Mouse (Mus musculus) hindbrain, embryonic 12.5 days (tissue): ENCODE data around the gene Txnrd2. TPM values are rescaled to one million over a fixed set of nuclear protein-coding genes. Genes with fewer than 3 reads are reported as not detected.

ENCODE experiments used
- ATAC-seq: fragments of 200-750 bp; cut with Nextera tagmentation; 2 replicates; pipeline ENCODE4 v1.8.0; 2017; ENCODE audit warnings: moderate TSS enrichment; ENCODE audit not compliant: low FRiP score
- H3K27ac ChIP-seq: fragments of 300-500 bp; sonication (generic); 2 replicates; pipeline ENCODE4 v1.5.1; 2016; ENCODE audit warnings: mild to moderate bottlenecking
- H3K27me3 ChIP-seq: fragments of 300-500 bp; sonication (generic); 2 replicates; pipeline ENCODE4 v1.6.1; 2016; ENCODE audit warnings: mild to moderate bottlenecking
- H3K36me3 ChIP-seq: fragments of 300-500 bp; sonication (generic); 2 replicates; pipeline ENCODE4 v1.6.1; 2016; ENCODE audit warnings: mild to moderate bottlenecking
- H3K4me1 ChIP-seq: fragments of 300-500 bp; sonication (generic); 2 replicates; pipeline ENCODE4 v1.6.1; 2016
- H3K4me2 ChIP-seq: fragments of 300-500 bp; sonication (generic); replicated peaks from 2 replicates; pipeline ENCODE4 v1.6.1; 2016; ENCODE audit warnings: mild to moderate bottlenecking
- H3K4me3 ChIP-seq: fragments of 300-500 bp; sonication (generic); 2 replicates; pipeline ENCODE4 v1.5.1; 2016; ENCODE audit warnings: mild to moderate bottlenecking
- H3K9ac ChIP-seq: fragments of 300-500 bp; sonication (generic); 2 replicates; pipeline ENCODE4 v1.6.1; 2016; ENCODE audit warnings: mild to moderate bottlenecking, moderate library complexity
- H3K9me3 ChIP-seq: fragments of 300-500 bp; sonication (generic); replicated peaks from 2 replicates; pipeline ENCODE4 v1.6.1; 2016; ENCODE audit warnings: mild to moderate bottlenecking
- WGBS: fragments of 180-500 bp; shearing (Covaris S2); methylation state at CpG from one replicate; pipeline ENCODE4 v1.1.7; 2016; 5-methylcytosine and 5-hydroxymethylcytosine counted together
- polyA plus RNA-seq: library from polyadenylated mRNA; unstranded; fragments of >200 nt; fragmentation: Nextera tagmentation; extraction: Ambion mirVana; gene quantifications from 2 replicates; pipeline ENCODE4 v1.2.1, GENCODE M21; 2016

The Txnrd2 gene
- polyA plus RNA-seq = 20.2 and 20.3 TPM in 2 replicates

- WGBS = under 1% methylated on average over 52 of the region's 52 CpGs
- no peaks in the 10 kb centered on the region for H3K27me3 ChIP-seq
- H3K9me3 ChIP-seq = no peaks in the 10 kb centered on the region
- peak within 1 kb of the TSS; percentile 61 for H3K4me2 ChIP-seq
- peak within 1 kb of the TSS; percentile 92 for H3K9ac ChIP-seq
- peak within 1 kb of the TSS; percentile 87 for H3K4me3 ChIP-seq
- peak; percentile 86 for ATAC-seq
- peaks cover 11% of the 10 kb centered on the region for H3K36me3 ChIP-seq
- peaks cover 23% of the 10 kb centered on the region for H3K4me1 ChIP-seq
- H3K27ac ChIP-seq = peak within 1 kb of the TSS; percentile 71
These were observed at the start of gene Txnrd2 for GRCm38 (mm10) chr16:18426215-18426791. TSS of gene Txnrd2 (plus strand) at chr16:18426384.

- peaks cover 3% of the 10 kb centered on the region; the same call in 1 of the 2 replicates for H3K36me3 ChIP-seq
- ATAC-seq = no peak
- H3K27ac ChIP-seq = 0 out of 2 replicates have a peak overlapping the region, but pooled peaks have one; percentile 35
- no peak overlapping the region for H3K4me2 ChIP-seq
- no peak overlapping the region for H3K4me3 ChIP-seq
- H3K9ac ChIP-seq = no peak overlapping the region
- H3K9me3 ChIP-seq = no peaks in the 10 kb centered on the region
- 21% methylated on average over 3 of the region's 3 CpGs for WGBS
- peaks cover 52% of the 10 kb centered on the region for H3K4me1 ChIP-seq
- H3K27me3 ChIP-seq = no peaks in the 10 kb centered on the region
These were observed 49.0 kb upstream of the Txnrd2 start for GRCm38 (mm10) chr16:18377203-18377602.

- H3K36me3 ChIP-seq = 0 out of 2 replicates have a peak, but pooled peaks cover 2% of the 10 kb centered on the region
- WGBS = 29% methylated on average over 1 of the region's 1 CpGs
- no peak overlapping the region for H3K4me2 ChIP-seq
- no peak for ATAC-seq
- no peak overlapping the region for H3K4me3 ChIP-seq
- H3K4me1 ChIP-seq = peaks cover 65% of the 10 kb centered on the region
- no peaks in the 10 kb centered on the region for H3K27me3 ChIP-seq
- H3K9ac ChIP-seq = no peak overlapping the region
- H3K9me3 ChIP-seq = no peaks in the 10 kb centered on the region
- no peak overlapping the region for H3K27ac ChIP-seq
These were observed 47.7 kb upstream of the Txnrd2 start for GRCm38 (mm10) chr16:18378489-18378888.

- no peaks in the 10 kb centered on the region for H3K27me3 ChIP-seq
- no peak overlapping the region; the same call in 1 of the 2 replicates for H3K9ac ChIP-seq
- no peak overlapping the region for H3K4me2 ChIP-seq
- 0 out of 2 replicates have a peak, but pooled peaks have one; percentile 6 for ATAC-seq
- H3K9me3 ChIP-seq = no peaks in the 10 kb centered on the region
- WGBS = 60% methylated on average over 8 of the region's 8 CpGs
- H3K27ac ChIP-seq = peak overlapping the region; percentile 87
- no peak overlapping the region for H3K4me3 ChIP-seq
- no peaks in the 10 kb centered on the region for H3K36me3 ChIP-seq
- H3K4me1 ChIP-seq = peaks cover 74% of the 10 kb centered on the region
These were observed 46.7 kb upstream of the Txnrd2 start for GRCm38 (mm10) chr16:18379338-18380001.

GRCm38 (mm10) chr16:18380495-18381063 is 45.6 kb upstream of the Txnrd2 start:
- Histone ChIP-seq H3K9me3 (no peaks in the 10 kb centered on the region), H3K4me1 (peaks cover 85% of the 10 kb centered on the region), H3K4me2 (no peak overlapping the region), H3K9ac (no peak overlapping the region; the same call in 1 of the 2 replicates), H3K36me3 (no peaks in the 10 kb centered on the region), H3K4me3 (no peak overlapping the region), H3K27ac (peak overlapping the region; percentile 87), H3K27me3 (no peaks in the 10 kb centered on the region)
- ATAC-seq = peak; percentile 77
- 18% methylated on average over 6 of the region's 6 CpGs for WGBS

- Histone ChIP-seq H3K27me3 (no peaks in the 10 kb centered on the region), H3K4me3 (no peak overlapping the region), H3K36me3 (no peaks in the 10 kb centered on the region), H3K9ac (no peak overlapping the region), H3K27ac (peak overlapping the region; percentile 87), H3K9me3 (no peaks in the 10 kb centered on the region), H3K4me1 (peaks cover 93% of the 10 kb centered on the region), H3K4me2 (0 out of 2 replicates have a peak overlapping the region, but pooled peaks have one; percentile 1)
- 41% methylated on average over 6 of the region's 6 CpGs for WGBS
- peak; percentile 54 for ATAC-seq
These were observed 44.4 kb upstream of the Txnrd2 start for GRCm38 (mm10) chr16:18381621-18382258.

GRCm38 (mm10) chr16:18383045-18383726 is 43.0 kb upstream of the Txnrd2 start:
- no peak for ATAC-seq
- Histone ChIP-seq H3K4me3 (no peak overlapping the region), H3K36me3 (no peaks in the 10 kb centered on the region), H3K9me3 (no peaks in the 10 kb centered on the region), H3K27ac (peak overlapping the region; percentile 31; the same call in 1 of the 2 replicates), H3K4me1 (peaks cover 95% of the 10 kb centered on the region), H3K27me3 (no peaks in the 10 kb centered on the region), H3K9ac (no peak overlapping the region), H3K4me2 (no peak overlapping the region)
- WGBS = 77% methylated on average over 9 of the region's 9 CpGs

GRCm38 (mm10) chr16:18383756-18384155 is 42.4 kb upstream of the Txnrd2 start:
- no peak overlapping the region for H3K4me3 ChIP-seq
- peak overlapping the region; percentile 31; the same call in 1 of the 2 replicates for H3K27ac ChIP-seq
- ATAC-seq = no peak
- no peak overlapping the region for H3K4me2 ChIP-seq
- H3K9me3 ChIP-seq = no peaks in the 10 kb centered on the region
- peaks cover 96% of the 10 kb centered on the region for H3K4me1 ChIP-seq
- 9% methylated on average over 3 of the region's 3 CpGs for WGBS
- H3K27me3 ChIP-seq = no peaks in the 10 kb centered on the region
- H3K9ac ChIP-seq = no peak overlapping the region
- H3K36me3 ChIP-seq = no peaks in the 10 kb centered on the region

- Histone ChIP-seq H3K4me3 (no peak overlapping the region), H3K36me3 (no peaks in the 10 kb centered on the region), H3K27ac (0 out of 2 replicates have a peak overlapping the region, but pooled peaks have one; percentile 31), H3K4me1 (peaks cover 96% of the 10 kb centered on the region), H3K9ac (no peak overlapping the region), H3K9me3 (no peaks in the 10 kb centered on the region), H3K27me3 (no peaks in the 10 kb centered on the region), H3K4me2 (no peak overlapping the region)
- no peak for ATAC-seq
- 62% methylated on average over 7 of the region's 7 CpGs for WGBS
These were observed 42.0 kb upstream of the Txnrd2 start for GRCm38 (mm10) chr16:18384211-18384610.

- Histone ChIP-seq H3K9ac (no peak overlapping the region), H3K27me3 (no peaks in the 10 kb centered on the region), H3K9me3 (no peaks in the 10 kb centered on the region), H3K4me3 (no peak overlapping the region), H3K27ac (no peak overlapping the region; the same call in 1 of the 2 replicates), H3K36me3 (no peaks in the 10 kb centered on the region), H3K4me1 (peaks cover 96% of the 10 kb centered on the region), H3K4me2 (no peak overlapping the region)
- 52% methylated on average over 8 of the region's 8 CpGs for WGBS
- no peak for ATAC-seq
These were observed 41.5 kb upstream of the Txnrd2 start for GRCm38 (mm10) chr16:18384659-18385058.

GRCm38 (mm10) chr16:18385411-18385810 is 40.8 kb upstream of the Txnrd2 start:
- no peaks in the 10 kb centered on the region for H3K9me3 ChIP-seq

More at GRCm38 (mm10) chr16:18385411-18385810, 40.8 kb upstream of the Txnrd2 start:
- Histone ChIP-seq H3K27ac (no peak overlapping the region), H3K4me2 (no peak overlapping the region), H3K36me3 (no peaks in the 10 kb centered on the region), H3K4me3 (no peak overlapping the region), H3K4me1 (peaks cover 91% of the 10 kb centered on the region), H3K9ac (no peak overlapping the region), H3K27me3 (no peaks in the 10 kb centered on the region)
- WGBS = 62% methylated on average over 5 of the region's 5 CpGs
- no peak for ATAC-seq
